Mouse (Mus musculus): ENCODE data around the gene Tmem135. TPM values are rescaled to one million over a fixed set of nuclear protein-coding genes. Genes with fewer than 3 reads are reported as not detected.
A peak's percentile ranks its signal among the peaks of the same experiment; 100 is the strongest.

Gene Tmem135
- total RNA-seq, 4 experiments from 2014 or later, result 54.6 to 97.9 (median 82.9) TPM

GRCm38 (mm10) chr7:89174430-89174829, 229.6 kb downstream of the Tmem135 start:
- no peak for DNase-seq

- DNase-seq, result no peak
Measured at GRCm38 (mm10) chr7:89173018-89173417, 231.0 kb downstream of the Tmem135 start.

DNA sequence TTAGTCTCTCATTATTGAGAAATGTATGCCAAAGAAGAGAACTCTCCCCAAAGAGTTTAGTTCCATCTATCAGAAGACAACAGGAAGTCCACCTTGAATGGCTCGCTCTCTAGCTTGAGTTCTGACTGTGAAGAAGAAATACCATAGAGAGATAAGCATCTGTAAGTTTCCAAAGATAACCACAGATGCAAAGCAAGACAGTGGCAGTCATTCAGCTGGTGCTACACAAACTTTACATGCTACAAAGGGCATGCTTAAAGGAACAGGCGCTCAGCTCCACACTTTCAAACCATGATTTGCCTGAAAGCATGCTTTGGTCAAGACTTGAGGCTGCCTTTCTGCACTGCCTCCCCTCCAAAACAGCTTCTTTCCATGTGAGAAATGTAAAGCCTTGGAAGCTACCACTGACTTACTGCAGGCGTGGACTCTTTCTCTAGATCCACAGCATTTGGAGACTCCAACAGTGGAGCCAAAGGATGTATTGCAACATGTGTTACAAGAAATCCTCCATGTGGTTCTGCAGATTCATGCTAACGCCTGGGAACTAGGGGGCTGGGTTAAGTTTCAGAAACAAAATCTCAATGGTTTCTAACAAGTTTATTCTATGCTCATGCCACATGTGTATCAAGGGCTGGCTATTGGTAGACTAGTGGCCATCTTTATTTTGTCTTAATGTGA, 232.1 kb downstream of the Tmem135 start:
- DNase-seq, result no peak

DNA sequence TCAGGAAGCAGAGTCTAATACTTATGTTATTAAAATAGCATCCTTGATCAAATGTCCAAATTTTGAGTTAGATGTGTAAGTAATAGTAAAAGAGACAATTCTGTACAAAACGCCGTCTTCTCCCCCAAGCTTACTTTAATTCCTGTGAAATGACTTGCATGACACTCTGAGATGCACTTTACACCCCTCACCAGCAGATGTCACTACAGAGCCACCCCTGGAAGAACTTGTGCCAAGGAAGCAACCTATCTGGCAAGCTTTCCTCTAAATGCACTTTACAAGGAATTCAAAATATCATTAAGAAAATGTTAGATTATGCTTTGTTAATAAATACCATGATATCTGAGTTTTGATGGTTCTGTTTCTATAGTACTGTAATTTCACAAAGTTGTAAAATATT, 235.4 kb downstream of the Tmem135 start:
- peak; percentile 66 for DNase-seq

GRCm38 (mm10) chr7:89165528-89165927, 238.5 kb downstream of the Tmem135 start:
- DNase-seq, result no peak

- no peak for DNase-seq
Measured at GRCm38 (mm10) chr7:89161610-89162378, 242.2 kb downstream of the Tmem135 start.

DNA sequence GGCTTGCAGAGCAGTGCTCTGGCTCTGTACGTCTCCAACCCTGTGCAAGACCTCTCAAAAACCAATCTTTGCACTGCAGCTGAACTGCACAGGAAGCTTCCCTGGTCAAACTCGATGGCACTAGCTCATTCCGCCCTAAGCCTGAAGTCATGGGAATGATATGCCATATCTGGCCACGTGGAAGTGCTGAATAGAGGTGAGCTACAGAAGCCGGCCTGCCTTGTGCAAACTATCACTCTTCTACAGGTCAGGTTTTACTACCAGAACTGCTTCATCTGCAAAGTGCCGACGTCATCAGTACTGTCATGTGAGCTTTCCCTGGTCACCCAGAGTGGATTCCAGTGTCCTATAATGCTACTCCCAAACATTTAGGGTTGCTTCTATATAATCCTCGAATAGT, 246.7 kb downstream of the Tmem135 start:
- DNase-seq, result no peak

DNA sequence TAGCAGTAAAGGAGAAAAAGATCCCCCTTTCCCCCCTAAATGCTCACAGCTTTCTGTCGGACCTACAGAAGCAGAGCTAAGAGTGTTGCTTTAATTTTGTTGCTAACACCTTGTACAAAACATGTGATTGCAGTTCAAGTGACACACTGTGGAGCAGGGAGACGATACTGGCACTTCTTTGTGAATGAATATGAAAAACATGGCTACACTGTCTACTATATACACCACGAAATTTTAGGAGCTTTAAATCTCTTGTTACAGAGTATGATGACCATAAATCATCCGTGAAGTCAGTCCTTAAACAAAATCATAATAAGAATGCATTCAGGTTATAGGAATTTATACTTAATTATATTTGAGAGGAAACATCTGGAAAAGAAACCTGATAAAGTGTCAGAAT, 247.4 kb downstream of the Tmem135 start:
- no peak for DNase-seq

DNA sequence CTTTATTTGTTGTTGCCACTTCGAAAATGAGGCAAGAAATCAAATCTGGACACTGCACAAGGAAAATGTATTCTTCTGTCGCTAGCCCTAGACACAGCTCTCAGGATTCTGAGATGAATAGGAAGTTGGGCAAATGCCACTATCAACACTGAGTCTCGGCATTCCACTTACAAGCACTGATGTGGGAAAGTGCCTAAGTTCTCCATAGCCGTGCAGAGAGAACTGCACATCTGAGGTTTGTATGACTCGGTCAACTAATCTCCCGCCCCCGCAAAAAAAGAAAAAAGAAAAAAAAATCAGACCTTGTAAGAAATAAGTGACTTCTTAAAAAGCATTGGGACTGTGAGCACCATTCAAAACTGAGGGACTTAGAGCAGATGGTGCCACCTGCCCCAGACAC, 248.3 kb downstream of the Tmem135 start:
- DNase-seq, result no peak

- DNase-seq, result no peak
Measured at GRCm38 (mm10) chr7:89155223-89155622, 248.8 kb downstream of the Tmem135 start.

DNA sequence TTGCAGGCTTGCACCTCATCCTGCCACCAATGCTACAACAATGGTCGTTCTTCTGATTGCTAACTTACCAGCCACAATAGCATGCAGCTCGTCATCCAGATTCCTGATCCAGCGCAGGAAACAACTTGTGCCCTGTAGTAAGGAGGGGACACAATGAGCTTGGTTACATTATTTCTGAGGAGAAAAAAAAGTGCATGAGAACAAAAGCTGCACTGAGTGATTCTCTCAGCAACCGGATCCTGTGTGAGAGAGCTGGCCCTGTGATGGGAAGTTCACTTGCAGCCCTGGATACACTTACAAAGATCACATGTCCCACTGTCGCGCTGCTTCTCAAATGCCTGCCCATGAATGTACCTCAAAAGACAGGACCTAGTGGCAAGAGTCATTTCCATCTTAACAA, 252.7 kb downstream of the Tmem135 start:
- DNase-seq, result no peak

DNA sequence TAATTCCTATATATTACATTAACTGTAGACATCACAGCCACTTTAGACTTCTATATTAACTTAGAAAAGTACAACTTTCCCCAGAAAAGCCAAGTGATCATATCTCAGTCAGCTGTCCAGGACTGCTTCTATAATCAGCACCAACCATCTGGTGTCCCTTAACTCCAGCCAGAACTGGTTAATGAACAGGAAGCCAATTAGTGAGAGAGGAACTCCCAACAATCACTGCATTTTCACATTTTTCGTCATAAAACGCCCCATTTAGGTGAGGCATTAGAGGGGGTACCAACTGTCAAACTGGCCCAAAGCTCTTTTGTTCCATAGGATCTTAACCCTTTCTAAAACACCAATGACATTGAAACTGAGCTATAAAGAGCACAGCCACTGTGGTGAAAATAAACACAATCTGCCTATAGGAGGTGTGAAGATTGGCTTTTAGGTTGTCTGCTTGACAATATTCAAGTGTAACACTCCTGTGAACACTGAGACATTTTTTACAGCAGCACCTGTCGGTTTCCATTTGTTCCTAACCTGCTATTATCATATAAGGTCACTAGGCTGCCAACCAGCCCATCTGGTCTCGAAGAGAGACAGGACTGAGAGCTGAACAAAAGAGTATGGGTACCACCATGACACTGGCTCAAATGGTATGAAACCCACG, 263.3 kb downstream of the Tmem135 start:
- no peak for DNase-seq

- DNase-seq, result no peak
Measured at GRCm38 (mm10) chr7:89134884-89135511, 269.0 kb downstream of the Tmem135 start.

GRCm38 (mm10) chr7:89126063-89126882, 277.7 kb downstream of the Tmem135 start:
- DNase-seq, result peak; percentile 18

DNA sequence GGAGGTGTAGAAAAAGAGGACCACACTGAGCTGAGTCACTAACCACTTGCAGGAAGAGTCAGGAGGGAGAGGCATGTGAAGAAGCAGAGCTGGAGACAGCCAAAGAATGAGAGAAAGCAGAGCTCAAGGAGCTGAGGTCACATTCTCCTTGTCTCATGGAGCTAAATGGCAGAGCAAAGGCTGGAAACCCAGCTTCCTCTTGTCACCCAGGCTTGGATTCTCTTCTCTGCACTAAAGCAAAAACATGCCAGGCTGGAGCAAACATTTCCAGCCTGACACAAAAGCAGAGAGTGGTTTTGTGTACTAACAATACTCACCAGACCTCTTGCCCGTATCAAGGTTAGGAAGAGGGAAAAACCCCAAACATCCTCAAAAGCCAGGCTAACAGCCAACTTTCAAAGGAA, 287.8 kb downstream of the Tmem135 start:
- no peak for DNase-seq

- DNase-seq, result peak; percentile 5
Measured at GRCm38 (mm10) chr7:89115633-89116032, 288.4 kb downstream of the Tmem135 start.

GRCm38 (mm10) chr7:89106421-89106820, 297.6 kb downstream of the Tmem135 start:
- no peak for DNase-seq

- peak; percentile 32 for DNase-seq
Measured at GRCm38 (mm10) chr7:89099756-89100155, 304.3 kb downstream of the Tmem135 start.

Data from adrenal gland, adult 8-10 months (tissue).